Mouse (Mus musculus) heart, postnatal 14 days (tissue): ENCODE measurements around the gene Psmb7. TPM values are rescaled to one million over a fixed set of nuclear protein-coding genes. Genes with fewer than 3 reads are reported as not detected.
A peak's percentile ranks its signal among the peaks of the same experiment; 100 is the strongest.

Source experiments
- DNase-seq, 2 experiments: peaks; one replicate each; pipeline ENCODE4 v3.0.0; 2021 to 2022
- intact Hi-C: fragments of 180-260 bp; cut with DNase I; formaldehyde crosslinking; loops from one replicate; pipeline ENCODE4 v1.15.1; 2025
- microRNA-seq, 2 experiments: library from miRNA; unstranded; fragments of <30 nt; microRNA quantifications; one replicate each; pipeline ENCODE4 v1.2.0; 2021 to 2022
- total RNA-seq, 2 experiments: library from RNA; stranded (reverse); gene quantifications; 2 replicates each; pipeline ENCODE4 v1.2.3; 2021

The Psmb7 gene
- total RNA-seq, 2 experiments from 2014 or later: 242 to 254 TPM

- intact Hi-C loops: no loop called here
- DNase-seq: no peak
Observed at GRCm38 (mm10) chr2:38552004-38552443, 91.9 kb downstream of the Psmb7 start.

GRCm38 (mm10) chr2:38547793-38548517 lies 95.9 kb downstream of the Psmb7 start:
- intact Hi-C loops: loop anchor here (5.0 kb wide), 1 partner anchor 116 kb away; no protein-coding TSS in a partner anchor

GRCm38 (mm10) chr2:38546748-38547147 lies 97.1 kb downstream of the Psmb7 start:
- no peak for DNase-seq
- intact Hi-C loops: loop anchor here (5.0 kb wide), 1 partner anchor 114 kb away; no protein-coding TSS in a partner anchor

More at GRCm38 (mm10) chr2:38547793-38548517, 95.9 kb downstream of the Psmb7 start:
- DNase-seq: no peak

GRCm38 (mm10) chr2:38546222-38546621 lies 97.7 kb downstream of the Psmb7 start:
- intact Hi-C loops: loop anchor here (5.0 kb wide), 1 partner anchor 114 kb away; no protein-coding TSS in a partner anchor
- peak; percentile 68 to 76 for DNase-seq

- intact Hi-C loops: loop anchor here (5.0 kb wide), 1 partner anchor 113 kb away; no protein-coding TSS in a partner anchor
- DNase-seq: no peak
Observed at GRCm38 (mm10) chr2:38545706-38546105, 98.2 kb downstream of the Psmb7 start.

GRCm38 (mm10) chr2:38544982-38545381 lies 98.9 kb downstream of the Psmb7 start:
- no peak for DNase-seq
- intact Hi-C loops: loop anchor here (5.0 kb wide), 1 partner anchor 113 kb away; no protein-coding TSS in a partner anchor

GRCm38 (mm10) chr2:38544341-38544740 lies 99.5 kb downstream of the Psmb7 start:
- intact Hi-C loops: no loop called here
- no peak for DNase-seq

- intact Hi-C loops: no loop called here
- DNase-seq: no peak
Observed at GRCm38 (mm10) chr2:38543158-38543557, 100.7 kb downstream of the Psmb7 start.

GRCm38 (mm10) chr2:38542366-38542765 lies 101.5 kb downstream of the Psmb7 start:
- intact Hi-C loops: no loop called here

GRCm38 (mm10) chr2:38541570-38541969 lies 102.3 kb downstream of the Psmb7 start:
- intact Hi-C loops: no loop called here
- DNase-seq: no peak

More at GRCm38 (mm10) chr2:38542366-38542765, 101.5 kb downstream of the Psmb7 start:
- no peak for DNase-seq

- intact Hi-C loops: no loop called here
- DNase-seq: no peak
Observed at GRCm38 (mm10) chr2:38541101-38541500, 102.8 kb downstream of the Psmb7 start.

GRCm38 (mm10) chr2:38540666-38541065 lies 103.2 kb downstream of the Psmb7 start:
- no peak for DNase-seq
- intact Hi-C loops: no loop called here

- intact Hi-C loops: no loop called here
- no peak for DNase-seq
Observed at GRCm38 (mm10) chr2:38539677-38540076, 104.2 kb downstream of the Psmb7 start.

Small RNA genes within 50 kb of the gene (microRNA-seq; reads per million reads assigned to microRNA genes)
- 0 reads per million in 2 experiments for gene Gm27634

Other genes with a start within 250 kb of the Psmb7 start
- 1 to 10 TPM; 7.9 to 9.1 TPM for gene Nek6, start 132.4 kb downstream of the Psmb7 start, total RNA-seq
- under 1 TPM in 1 of 2 experiments, not detected in 1; 0.07 TPM for gene Nr5a1, start 70.5 kb upstream of the Psmb7 start, total RNA-seq